Mouse (Mus musculus) central nervous system, embryonic 11.5 days (tissue): ENCODE measurements around the gene Wdr78. TPM values are rescaled to one million over a fixed set of nuclear protein-coding genes. Genes with fewer than 3 reads are reported as not detected.

Experiments used
- polyA plus RNA-seq: library from polyadenylated mRNA; depleted of rRNA; stranded (reverse); fragments of >200 nt; gene quantifications from 2 replicates; pipeline ENCODE4 v1.2.3, GENCODE M21; 2012; rRNA removed

Wdr78 gene
- 8.7 and 9.0 TPM in 2 replicates for polyA plus RNA-seq

GRCm38 (mm10) chr4:103114184-103115111 is at the start of gene Wdr78, which contains the start of gene Mier1:
Gene Wdr78 (minus strand): TSS chr4:103114555.
Gene Mier1 (plus strand): TSS chr4:103114390.

GRCm38 (mm10) chr4:103026621-103027020 is 87.7 kb downstream of the Wdr78 start, which contains the start of gene Insl5:
Gene Insl5 (minus strand): TSS chr4:103026842.

Other genes with a start within 250 kb of the Wdr78 start
- gene Tctex1d1, start 135.9 kb downstream of the Wdr78 start, polyA plus RNA-seq, result 0.64 and 0.70 TPM in 2 replicates
- 0.92 and 1.1 TPM in 2 replicates for gene Insl5, start 87.7 kb downstream of the Wdr78 start, polyA plus RNA-seq
- gene Mier1, start 165 bp downstream of the Wdr78 start, polyA plus RNA-seq, result 38.3 and 43.1 TPM in 2 replicates
- 8.0 and 11.5 TPM in 2 replicates for gene Slc35d1, start 100.6 kb upstream of the Wdr78 start, polyA plus RNA-seq
- not detected in 2 replicates for gene 4921539E11Rik, start 176.3 kb upstream of the Wdr78 start, polyA plus RNA-seq
- gene Oma1, start 199.3 kb upstream of the Wdr78 start, polyA plus RNA-seq, result 9.5 and 9.7 TPM in 2 replicates